Mouse (Mus musculus) megakaryocyte, embryonic 14.5 days (primary cell): ENCODE results near the gene Olfr154. TPM values are rescaled to one million over a fixed set of nuclear protein-coding genes. Genes with fewer than 3 reads are reported as not detected.
"Not testable (repeated sequence)": the region's sequence is repeated elsewhere in the genome, so short reads cannot be mapped to it uniquely, and the experiment has no call there.

Experiments
- H3K27me3 ChIP-seq: replicated peaks from 2 replicates; pipeline ENCODE3; 2012; ENCODE audit warnings: inconsistent platforms
- H3K36me3 ChIP-seq: replicated peaks from 2 replicates; pipeline ENCODE3; 2012; ENCODE audit warnings: low read length, inconsistent platforms, mixed read lengths
- H3K4me1 ChIP-seq: 2 replicates; pipeline ENCODE4 v1.6.1; 2012; ENCODE audit warnings: inconsistent platforms
- H3K4me3 ChIP-seq: replicated peaks from 2 replicates; pipeline ENCODE3; 2012; ENCODE audit warnings: moderate library complexity, mild to moderate bottlenecking, inconsistent platforms
- H3K9me3 ChIP-seq: 2 replicates; pipeline ENCODE4 v1.6.1; 2012; ENCODE audit warnings: inconsistent platforms
- FLI1 ChIP-seq: IDR thresholded peaks from 2 replicates; pipeline ENCODE4 v1.6.1; 2012; ENCODE audit warnings: low read length, inconsistent platforms, mixed read lengths
- GATA1 ChIP-seq: IDR thresholded peaks from 3 replicates; pipeline ENCODE4 v1.6.1; 2012; ENCODE audit warnings: mixed read lengths, low read length, inconsistent platforms, borderline replicate concordance
- polyA plus RNA-seq: library from polyadenylated mRNA; stranded (reverse); fragments of >175 nt; gene quantifications from 2 replicates; pipeline ENCODE4 v1.2.3, GENCODE M21; 2012; ENCODE audit warnings: low replicate concordance; ENCODE audit not compliant: insufficient read depth

Olfr154 gene
- polyA plus RNA-seq, result not detected in 2 replicates

DNA sequence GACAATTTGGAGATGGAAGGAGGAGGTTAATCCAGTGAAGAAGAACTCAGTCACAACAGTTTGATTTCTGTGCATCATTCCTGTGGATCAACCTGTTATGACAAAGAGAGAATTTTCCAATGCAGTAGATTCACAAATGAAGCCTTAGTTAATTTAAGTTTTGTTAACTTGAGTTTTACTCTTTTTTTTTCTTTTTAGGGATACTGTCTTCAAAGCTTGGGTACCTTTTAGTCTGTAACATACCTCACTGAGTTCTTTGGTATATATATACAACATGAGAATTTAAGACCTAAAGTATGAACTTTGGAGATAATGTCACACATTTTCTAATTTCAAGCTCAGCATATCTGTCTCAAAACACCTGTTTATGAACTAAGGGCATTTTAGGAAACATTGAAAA, at the start of gene Olfr154:
Gene Olfr154, minus strand, starts transcription at position 101 of the 400 bp plus-strand sequence.
- H3K36me3 ChIP-seq, H3K27me3 ChIP-seq, H3K4me3 ChIP-seq, H3K9me3 ChIP-seq, H3K4me1 ChIP-seq: not testable (repeated sequence)

DNA sequence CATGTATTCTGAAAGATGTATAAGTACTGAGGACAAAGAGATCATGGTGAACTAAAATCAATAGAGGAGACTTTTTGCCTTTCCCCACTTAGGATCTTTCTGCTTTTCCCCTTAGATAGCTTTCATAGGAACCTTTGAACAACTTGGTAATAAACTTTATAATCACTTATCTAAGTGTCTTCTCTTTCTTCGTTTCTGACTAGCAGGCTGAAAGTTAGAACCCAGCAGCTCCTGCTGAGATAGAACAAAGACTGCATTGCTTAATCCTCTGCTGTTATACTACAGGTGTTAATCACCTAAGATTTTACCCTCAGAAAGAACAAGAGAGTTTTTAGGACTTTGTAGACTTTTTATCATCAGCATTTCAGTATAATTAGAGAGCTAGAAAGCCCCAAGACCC, 46.9 kb upstream of the Olfr154 start:
- Histone ChIP-seq H3K4me1 (no peaks in the 10 kb centered on the region), H3K36me3 (no peaks in the 10 kb centered on the region), H3K9me3 (peaks cover 10% of the 10 kb centered on the region; the same call in 1 of the 2 replicates), H3K4me3 (no peak overlapping the region), H3K27me3 (no peaks in the 10 kb centered on the region)
- TF ChIP-seq GATA1 (no peak), FLI1 (no peak)

DNA sequence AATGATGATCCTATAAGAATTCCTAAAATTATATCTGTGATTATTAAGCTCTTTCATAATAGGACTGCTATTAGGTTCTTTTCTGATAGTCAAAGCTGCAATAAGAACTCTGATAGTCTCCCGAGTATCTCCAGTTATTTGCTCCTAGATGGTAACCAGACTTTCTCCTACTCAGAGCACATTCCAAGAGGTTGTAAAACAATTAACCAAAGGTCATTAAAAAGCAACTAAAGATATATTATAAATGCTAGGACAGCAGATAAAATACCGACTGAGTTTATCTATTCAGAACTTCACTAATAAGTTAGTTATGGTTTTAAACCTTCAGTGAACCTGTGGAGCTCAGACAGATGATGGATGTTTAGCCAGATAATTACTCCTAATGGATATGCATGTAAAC, 46.4 kb upstream of the Olfr154 start:
- not testable (repeated sequence) for H3K4me1 ChIP-seq, H3K9me3 ChIP-seq, H3K36me3 ChIP-seq, H3K27me3 ChIP-seq, H3K4me3 ChIP-seq

DNA sequence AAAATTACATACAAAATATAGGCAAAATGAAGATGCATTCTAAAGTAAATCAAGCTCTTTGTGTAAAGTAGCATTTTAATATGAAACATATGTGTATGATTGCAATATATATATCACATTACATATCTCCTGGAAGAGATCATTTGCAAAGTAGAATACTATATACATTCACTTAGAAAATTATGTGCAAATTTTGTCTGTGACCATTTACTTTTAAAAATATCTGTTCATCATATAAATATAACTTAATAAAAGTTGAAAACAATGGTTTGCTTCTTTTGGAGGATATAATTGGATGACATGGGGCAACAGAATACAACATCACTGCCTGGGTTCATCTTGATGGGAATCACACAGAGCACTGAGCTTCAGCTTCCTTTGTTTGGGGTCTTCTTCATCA, 24.9 kb upstream of the Olfr154 start, which contains the start of gene Olfr1008:
Gene Olfr1008, plus strand, starts transcription at position 301 of the 400 bp plus-strand sequence.
- no peak within 1 kb of the TSS for H3K4me3 ChIP-seq
- H3K27me3 ChIP-seq, result no peaks in the 10 kb centered on the region
- H3K4me1 ChIP-seq, result no peaks in the 10 kb centered on the region
- H3K36me3 ChIP-seq, result no peaks in the 10 kb centered on the region
- H3K9me3 ChIP-seq, result peaks cover 3% of the 10 kb centered on the region
- TF ChIP-seq GATA1, result no peak
- no peak for TF ChIP-seq FLI1

DNA sequence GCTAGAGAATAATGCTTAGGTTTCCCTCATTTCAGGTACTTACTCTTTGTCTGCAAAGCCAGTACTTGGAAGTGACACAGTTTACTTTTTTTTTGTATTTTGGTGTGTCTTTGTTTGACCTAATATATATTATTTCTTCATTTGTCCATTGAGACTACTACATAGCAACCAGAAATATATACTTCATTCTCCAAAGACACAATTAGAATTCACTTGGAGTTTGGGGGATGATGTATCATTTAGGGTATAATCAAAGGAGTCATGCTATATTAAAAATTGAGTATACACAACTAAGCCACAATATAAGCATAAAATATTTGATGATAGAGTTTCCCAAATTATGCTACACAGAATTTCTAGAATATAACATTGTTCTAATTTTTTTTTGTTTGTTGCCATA, 14.4 kb upstream of the Olfr154 start, which contains the start of gene Olfr1006:
Gene Olfr1006, minus strand, starts transcription at position 101 of the 400 bp plus-strand sequence.
- TF ChIP-seq GATA1 (no peak), FLI1 (no peak)
- no peaks in the 10 kb centered on the region for H3K36me3 ChIP-seq
- no peaks in the 10 kb centered on the region for H3K9me3 ChIP-seq
- no peak within 1 kb of the TSS for H3K4me3 ChIP-seq
- H3K4me1 ChIP-seq, result no peaks in the 10 kb centered on the region
- no peaks in the 10 kb centered on the region for H3K27me3 ChIP-seq

DNA sequence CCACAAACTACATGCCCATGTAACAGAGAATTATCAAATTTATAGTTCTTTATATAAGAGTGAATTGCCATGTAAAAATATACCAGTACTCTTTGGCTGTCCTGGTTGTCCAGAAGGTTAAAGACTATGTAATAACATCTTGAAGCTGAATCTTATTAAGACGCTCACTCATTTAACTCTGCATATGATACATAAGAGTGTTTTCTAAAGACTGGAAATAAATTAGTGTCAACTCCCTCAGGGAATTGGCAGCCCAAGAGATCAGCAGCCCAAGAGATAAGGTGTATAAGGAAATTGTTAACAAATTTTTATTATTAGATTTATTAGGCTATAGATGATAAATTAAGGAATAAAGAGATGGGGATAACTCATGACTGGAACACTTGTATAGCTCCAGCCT, 13.7 kb downstream of the Olfr154 start, which contains the start of gene Olfr1002:
Gene Olfr1002, minus strand, starts transcription at position 101 of the 400 bp plus-strand sequence.
- Histone ChIP-seq H3K36me3 (no peaks in the 10 kb centered on the region), H3K9me3 (no peaks in the 10 kb centered on the region), H3K4me3 (no peak within 1 kb of the TSS), H3K4me1 (no peaks in the 10 kb centered on the region), H3K27me3 (no peaks in the 10 kb centered on the region)
- TF ChIP-seq FLI1, result no peak
- TF ChIP-seq GATA1, result no peak

Other genes with a start within 250 kb of the Olfr154 start
- not detected in 2 replicates for gene Olfr993, start 249.6 kb downstream of the Olfr154 start, polyA plus RNA-seq
- gene Olfr994, start 228.0 kb downstream of the Olfr154 start, polyA plus RNA-seq, result not detected in 2 replicates
- gene Olfr995, start 220.8 kb downstream of the Olfr154 start, polyA plus RNA-seq, result not detected in 2 replicates
- gene 4833423E24Rik, start 145.4 kb downstream of the Olfr154 start, polyA plus RNA-seq, result not detected in 2 replicates
- gene Olfr996, start 85.2 kb downstream of the Olfr154 start, polyA plus RNA-seq, result not detected in 2 replicates
- 3.0 TPM in 1 of 2 replicates, not detected in the other for gene Olfr998, start 75.5 kb downstream of the Olfr154 start, polyA plus RNA-seq
- gene Olfr1000, start 52.6 kb downstream of the Olfr154 start, polyA plus RNA-seq, result not detected in 2 replicates
- gene Olfr1002, start 13.8 kb downstream of the Olfr154 start, polyA plus RNA-seq, result not detected in 2 replicates
- not detected in 2 replicates for gene Olfr1006, start 14.3 kb upstream of the Olfr154 start, polyA plus RNA-seq
- gene Olfr1008, start 25.0 kb upstream of the Olfr154 start, polyA plus RNA-seq, result not detected in 2 replicates
- gene Olfr1009, start 51.0 kb upstream of the Olfr154 start, polyA plus RNA-seq, result not detected in 2 replicates
- gene Olfr1012, start 98.3 kb upstream of the Olfr154 start, polyA plus RNA-seq, result not detected in 2 replicates
- gene Olfr1013, start 102.6 kb upstream of the Olfr154 start, polyA plus RNA-seq, result 0.03 TPM in 1 of 2 replicates, not detected in the other
- gene Olfr1014, start 108.3 kb upstream of the Olfr154 start, polyA plus RNA-seq, result not detected in 2 replicates
- gene Olfr1015, start 117.6 kb upstream of the Olfr154 start, polyA plus RNA-seq, result not detected in 2 replicates
- not detected in 2 replicates for gene Olfr1016, start 138.1 kb upstream of the Olfr154 start, polyA plus RNA-seq
- not detected in 2 replicates for gene Olfr1018, start 154.0 kb upstream of the Olfr154 start, polyA plus RNA-seq
- not detected in 2 replicates for gene Olfr1019, start 181.0 kb upstream of the Olfr154 start, polyA plus RNA-seq
- gene Olfr1020, start 182.6 kb upstream of the Olfr154 start, polyA plus RNA-seq, result not detected in 2 replicates
- gene Olfr1022, start 204.1 kb upstream of the Olfr154 start, polyA plus RNA-seq, result not detected in 2 replicates
- gene Olfr1023, start 221.2 kb upstream of the Olfr154 start, polyA plus RNA-seq, result not detected in 2 replicates
- gene Olfr1024, start 240.6 kb upstream of the Olfr154 start, polyA plus RNA-seq, result not detected in 2 replicates